Mouse (Mus musculus) retina, postnatal 7 days (tissue): ENCODE data around the gene Myh6.
"Not testable (repeated sequence)": the region's sequence is repeated elsewhere in the genome, so short reads cannot be mapped to it uniquely, and the experiment has no call there.

Source experiments
- DNase-seq: peaks from one replicate; pipeline ENCODE4 v3.0.0-alpha.2; 2012; ENCODE audit warnings: low read depth, low spot score

Myh6 gene

DNA sequence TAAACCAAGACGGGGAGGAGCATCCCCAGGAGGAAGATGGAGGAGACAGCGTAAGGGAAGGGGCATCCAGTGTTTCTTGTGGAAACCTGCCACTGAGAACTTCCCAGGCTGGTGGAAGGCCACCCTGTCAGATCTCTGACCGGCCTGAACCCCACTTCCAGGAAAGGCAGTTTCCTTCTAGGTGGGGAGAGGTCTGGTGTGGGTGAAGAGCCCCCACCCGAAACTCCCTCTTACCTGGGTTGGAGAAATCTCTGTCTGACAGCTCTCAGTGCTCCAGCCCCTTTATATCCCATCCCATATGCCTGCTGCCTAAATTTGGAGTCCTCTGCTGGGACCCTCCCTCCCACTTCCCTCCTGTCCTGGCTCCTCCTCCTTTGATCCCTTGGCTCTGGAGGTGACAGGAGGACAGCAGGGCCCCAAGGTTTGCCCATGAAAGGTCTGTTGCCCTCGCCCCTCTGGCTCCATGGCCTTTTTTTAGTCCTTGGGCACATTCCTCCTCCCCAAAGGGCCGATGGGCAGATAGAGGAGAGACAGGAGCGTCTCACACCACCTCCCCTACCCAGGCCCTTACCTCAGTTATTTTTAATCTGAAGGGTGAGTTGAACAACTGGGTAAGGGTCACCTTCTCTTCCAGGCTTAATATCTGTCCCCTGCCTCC is at the start of gene Myh6:
Myh6 (minus strand) TSS at position 608 of the 658 bp plus-strand sequence.
- DNase-seq: no peak

DNA sequence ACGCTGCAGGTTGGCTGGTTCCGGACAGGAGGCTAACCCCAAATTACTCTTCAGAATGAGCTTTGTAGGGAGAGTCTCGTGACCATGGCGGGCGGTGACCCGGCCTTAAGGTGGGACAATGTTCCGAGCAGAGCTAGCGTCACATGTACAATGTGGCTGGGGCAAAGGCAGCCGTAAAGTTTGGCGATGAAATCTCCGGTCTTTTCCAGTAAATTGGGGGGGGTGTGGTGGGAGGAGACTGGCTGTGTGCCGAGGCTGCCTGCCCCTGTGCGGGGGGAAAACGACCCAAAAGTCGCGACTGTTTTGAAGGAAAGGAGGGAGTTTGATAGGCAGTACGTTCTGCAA is 49.0 kb upstream of the Myh6 start:
- no peak for DNase-seq

GRCm38 (mm10) chr14:55014991-55015766 is 48.5 kb upstream of the Myh6 start, which contains the start of gene Ngdn:
TSS of gene Ngdn (plus strand) at chr14:55015454.
- peak; percentile 98 for DNase-seq

- no peak for DNase-seq
Observed at GRCm38 (mm10) chr14:55014591-55014990, 47.9 kb upstream of the Myh6 start.

DNA sequence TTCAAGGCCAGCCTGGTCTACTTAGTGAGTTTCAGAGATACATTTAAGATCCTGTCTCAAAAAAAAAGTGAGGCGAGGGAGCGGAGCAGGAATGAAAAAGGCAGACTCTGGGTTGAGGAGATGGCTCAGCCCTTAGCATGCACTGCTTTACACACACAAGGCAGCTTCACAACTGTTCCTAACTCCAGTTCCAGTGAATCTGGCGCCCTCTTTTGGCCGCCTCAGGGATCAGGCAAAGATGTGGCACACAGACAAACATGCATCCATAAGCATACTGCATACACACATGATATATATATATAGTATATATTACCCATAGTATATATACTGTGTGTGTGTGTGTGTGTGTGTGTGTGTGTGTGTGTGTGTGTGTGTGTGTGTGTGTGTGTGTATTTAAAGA is 44.4 kb upstream of the Myh6 start:
- no peak for DNase-seq

- DNase-seq: no peak
Observed at GRCm38 (mm10) chr14:55008417-55008816, 41.7 kb upstream of the Myh6 start.

DNA sequence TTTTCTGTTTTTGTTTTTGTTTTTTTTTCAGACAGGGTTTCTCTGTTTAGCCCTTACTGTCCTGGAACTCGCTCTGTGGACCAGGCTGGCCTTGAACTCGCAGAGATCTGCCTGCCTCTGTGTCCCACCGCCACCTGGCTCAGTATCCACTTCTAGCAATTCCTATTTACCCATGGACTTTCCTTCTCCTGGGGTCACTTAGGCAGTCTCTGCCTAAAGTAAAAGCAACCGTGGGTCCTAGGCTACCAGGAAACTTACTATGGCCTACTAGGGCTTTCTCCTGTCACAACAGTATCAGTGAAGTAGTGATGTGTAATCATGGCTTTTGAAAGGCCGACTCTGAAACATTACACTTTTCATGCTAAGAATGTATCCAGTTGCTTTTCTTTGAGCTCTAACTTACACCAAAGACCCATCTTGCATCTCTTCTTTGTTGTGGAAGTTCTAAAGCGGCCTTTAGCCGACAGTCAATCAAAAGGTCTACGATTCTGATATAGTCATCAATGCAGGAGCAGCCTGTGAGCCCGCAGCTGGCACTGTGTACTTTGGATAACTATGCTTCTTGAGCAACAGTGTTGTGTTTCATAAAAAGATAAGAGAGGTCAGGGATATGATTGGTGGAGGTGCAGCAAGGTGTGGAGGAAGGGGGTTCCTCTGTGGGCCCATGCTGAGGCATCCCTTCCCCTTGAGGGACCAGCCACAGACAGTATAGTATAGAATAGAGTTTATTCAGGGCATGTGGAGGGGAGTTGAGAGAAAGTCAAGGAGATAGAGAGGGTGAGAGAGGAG is 40.6 kb upstream of the Myh6 start:
- DNase-seq: no peak

GRCm38 (mm10) chr14:55006541-55006940 is 39.8 kb upstream of the Myh6 start:
- DNase-seq: no peak

- no peak for DNase-seq
Observed at GRCm38 (mm10) chr14:55005967-55006366, 39.2 kb upstream of the Myh6 start.

- DNase-seq: no peak
Observed at GRCm38 (mm10) chr14:55005506-55005905, 38.8 kb upstream of the Myh6 start.

DNA sequence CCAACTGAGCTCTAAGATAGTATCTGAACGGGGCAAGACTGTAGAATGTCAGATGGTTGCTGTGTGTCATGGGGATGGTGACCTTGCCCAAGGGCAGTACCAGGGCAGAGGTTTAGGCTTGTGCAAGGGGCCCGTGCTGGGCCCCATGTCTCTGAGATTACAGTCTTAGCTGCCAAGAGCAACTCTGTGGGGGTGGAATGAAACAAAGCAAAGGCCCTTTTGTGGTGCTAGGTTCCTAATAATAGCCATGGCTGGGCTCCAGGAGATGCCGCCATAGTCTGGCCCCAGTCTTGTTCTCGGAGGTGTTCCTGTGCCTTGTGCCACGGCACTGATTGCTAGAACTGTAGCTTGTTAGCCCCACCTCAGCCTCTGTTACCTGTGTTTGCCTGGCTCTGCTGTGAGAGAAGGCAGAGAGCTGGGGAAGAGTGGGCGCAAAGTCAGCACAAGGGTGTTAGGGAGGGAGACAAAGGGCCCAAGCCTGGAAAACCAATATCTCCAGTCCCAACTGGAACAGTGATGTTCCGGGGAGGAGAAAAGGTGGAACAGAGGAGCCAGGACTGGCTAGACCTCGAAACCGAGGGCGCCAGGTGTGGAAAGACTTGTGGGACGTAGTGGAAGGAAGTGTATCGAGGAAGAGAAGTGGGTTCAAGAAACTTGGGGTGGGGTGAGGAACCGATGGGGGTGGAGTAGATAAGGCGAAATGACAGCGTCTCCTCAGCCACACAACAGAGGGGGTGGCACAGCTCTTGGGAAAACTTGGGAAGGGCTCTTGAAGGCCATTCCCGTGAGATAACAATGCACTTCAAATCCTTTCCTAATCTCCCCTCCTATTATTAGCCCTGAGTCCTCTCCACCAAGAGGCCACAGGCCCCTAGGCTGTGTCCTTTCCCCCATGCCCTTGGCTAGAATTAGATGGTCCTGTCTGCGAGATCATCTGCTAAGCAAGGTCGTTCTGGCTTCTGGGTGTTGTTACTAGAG is 37.4 kb upstream of the Myh6 start:
- DNase-seq: no peak

DNA sequence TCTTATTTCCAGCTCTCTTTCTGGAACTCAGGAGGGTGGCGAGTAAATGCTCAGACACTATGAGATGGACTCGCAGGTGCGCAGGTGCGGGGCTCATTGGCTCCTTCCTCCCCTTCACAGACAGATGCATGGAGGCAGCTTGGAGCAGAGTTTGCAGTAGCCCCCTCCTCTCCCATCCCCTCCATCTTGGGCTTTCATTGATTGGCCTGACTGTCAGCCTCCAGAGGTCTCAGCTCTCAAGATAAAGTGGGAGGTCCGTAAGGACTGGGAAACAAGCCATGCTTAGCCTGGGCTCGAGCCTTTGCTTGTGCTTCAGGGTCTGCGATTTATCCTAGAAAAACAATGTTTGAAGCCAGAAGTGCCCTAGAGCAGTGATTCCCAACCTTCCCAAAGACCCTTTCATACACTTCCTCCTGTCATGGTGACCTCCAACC is 36.0 kb upstream of the Myh6 start:
- DNase-seq: no peak

- no peak for DNase-seq
Observed at GRCm38 (mm10) chr14:55001938-55002686, 35.4 kb upstream of the Myh6 start.

DNA sequence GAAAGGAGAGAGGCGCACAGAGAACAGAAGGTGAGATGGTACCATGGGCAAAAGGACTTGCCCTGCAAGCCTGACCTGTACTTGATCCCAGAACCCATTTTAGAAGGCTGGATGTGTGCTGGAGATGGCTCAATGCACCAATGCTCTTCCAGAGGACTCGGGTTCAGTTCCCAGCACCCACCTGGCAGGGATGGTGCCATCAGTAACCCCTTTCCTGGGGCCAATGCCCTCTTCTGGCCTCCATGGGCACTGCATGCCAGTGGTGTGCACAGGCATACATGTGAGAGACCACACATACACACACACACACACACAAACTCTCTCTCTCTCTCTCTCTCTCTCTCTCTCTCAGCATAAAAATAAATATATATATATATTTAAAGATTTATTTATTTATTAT is 34.7 kb upstream of the Myh6 start:
- DNase-seq: no peak

DNA sequence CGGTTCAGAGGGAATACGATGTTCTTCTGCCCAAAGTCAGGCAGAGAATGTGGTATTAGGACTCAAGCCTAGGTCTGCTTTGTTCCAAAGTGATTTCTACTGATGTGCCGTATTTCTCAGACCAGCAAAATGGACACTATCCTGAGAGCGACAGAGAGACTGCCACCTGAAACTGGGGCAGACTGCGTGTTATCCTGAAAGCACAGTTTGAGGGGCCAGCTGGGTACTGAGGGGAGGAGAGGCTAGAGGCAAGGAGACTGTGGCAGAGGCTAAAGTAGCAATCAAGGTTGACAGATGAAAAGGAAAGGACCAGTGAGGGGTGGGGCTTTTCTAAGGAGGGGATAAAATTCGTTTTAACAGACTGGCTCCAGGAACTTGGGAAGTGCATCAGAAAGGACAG is 34.1 kb upstream of the Myh6 start:
- no peak for DNase-seq

DNA sequence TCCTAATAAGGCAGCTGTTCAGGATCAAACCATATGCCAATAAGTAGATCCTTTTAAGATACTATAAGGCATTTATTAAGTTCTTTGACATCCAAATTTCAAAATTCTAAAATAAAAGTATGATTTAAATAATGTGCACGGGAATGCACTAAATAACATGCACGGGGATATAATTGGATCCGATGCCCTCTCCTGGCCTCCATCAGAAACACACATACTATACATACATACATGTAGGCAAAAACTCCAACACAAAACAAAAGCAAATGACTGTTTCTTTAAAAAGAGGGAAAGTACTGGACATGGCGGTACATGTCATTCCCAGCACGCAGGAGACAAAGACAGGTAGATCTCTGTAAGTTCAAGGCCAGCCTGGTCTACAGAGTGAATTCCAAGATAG is 33.1 kb upstream of the Myh6 start:
- DNase-seq: not testable (repeated sequence)

- DNase-seq: no peak
Observed at GRCm38 (mm10) chr14:54998680-54999079, 32.0 kb upstream of the Myh6 start.

- DNase-seq: no peak
Observed at GRCm38 (mm10) chr14:54997297-54997696, 30.6 kb upstream of the Myh6 start.

DNA sequence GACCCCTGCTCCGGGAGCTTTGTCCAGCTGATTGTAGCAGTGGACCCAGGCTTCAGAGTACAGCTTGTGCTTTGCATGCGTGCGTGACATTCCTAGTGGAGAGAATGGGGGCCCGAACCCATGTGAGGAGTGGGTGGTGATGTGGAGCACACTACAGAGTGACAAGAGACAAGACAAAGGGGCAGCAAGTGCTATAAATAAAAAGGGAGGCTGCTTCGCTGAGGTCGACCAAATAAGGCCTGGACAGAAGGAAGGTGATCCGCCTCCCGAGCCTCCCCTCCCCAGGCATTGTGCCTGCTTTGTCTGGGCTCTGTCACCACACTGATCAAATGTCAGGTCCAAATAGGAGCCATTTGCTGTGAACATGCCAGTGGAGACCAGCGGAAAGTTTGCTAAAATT is 30.1 kb upstream of the Myh6 start:
- DNase-seq: no peak

DNA sequence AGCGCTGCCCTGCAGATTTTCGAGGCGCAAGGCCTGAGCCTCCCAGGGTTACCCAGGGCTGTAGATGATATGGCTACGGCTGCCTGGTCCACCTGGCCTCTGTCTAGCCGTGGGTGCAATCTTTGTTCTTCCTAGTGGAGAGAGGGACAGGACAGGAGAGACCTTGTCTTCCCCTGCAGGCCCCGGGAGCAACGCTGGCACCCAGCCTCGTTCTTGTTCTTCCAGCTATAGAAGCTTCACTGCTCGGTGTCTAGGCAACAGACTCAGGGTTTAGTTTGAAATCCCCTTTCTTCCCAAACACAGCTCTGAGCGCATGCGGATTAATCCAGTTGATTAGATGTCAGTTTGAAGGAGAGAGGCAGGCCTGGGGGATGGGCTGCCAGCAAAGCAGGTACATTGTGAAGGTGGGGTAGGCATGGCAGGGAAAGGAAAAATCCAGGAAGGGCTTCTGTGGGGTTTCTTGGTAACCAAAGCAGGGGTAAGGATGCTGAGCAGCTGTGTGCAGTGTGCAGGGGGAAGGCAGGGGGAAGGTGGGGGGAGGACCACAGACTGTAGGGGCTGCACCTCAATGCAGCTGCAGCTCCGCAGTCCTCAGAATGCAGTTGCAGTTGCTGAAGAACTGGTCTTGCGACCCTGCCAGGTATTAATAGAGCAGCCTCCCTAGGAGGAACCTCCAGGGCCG is 28.9 kb upstream of the Myh6 start:
- DNase-seq: peak; percentile 49
